Mouse (Mus musculus): ENCODE data around the gene AC124502.3.
A peak's percentile ranks its signal among the peaks of the same experiment; 100 is the strongest.
"Not testable (repeated sequence)": the region's sequence is repeated elsewhere in the genome, so short reads cannot be mapped to it uniquely, and the experiment has no call there.

Gene AC124502.3

DNA sequence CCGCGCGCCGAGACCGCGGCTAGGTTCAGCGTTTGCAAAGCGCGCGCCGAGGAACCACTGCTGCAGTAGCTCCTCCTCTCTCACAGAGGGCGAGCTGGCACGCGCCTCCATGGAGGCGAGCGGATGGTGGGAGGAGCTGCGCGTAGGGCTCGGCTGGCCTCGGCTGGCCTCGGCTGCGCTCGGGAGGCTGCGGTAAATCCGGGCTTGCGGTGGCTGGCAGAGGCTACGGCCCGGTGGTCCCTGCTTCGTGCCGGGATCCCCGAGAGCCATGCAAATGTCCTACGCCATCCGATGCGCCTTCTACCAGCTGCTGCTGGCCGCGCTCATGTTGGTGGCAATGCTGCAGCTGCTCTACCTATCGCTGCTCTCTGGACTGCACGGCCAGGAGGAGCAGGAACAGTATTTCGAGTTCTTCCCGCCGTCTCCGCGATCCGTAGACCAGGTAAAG, at the start of gene AC124502.3, which contains the start of gene B4gat1:
Gene AC124502.3, plus strand, starts transcription at position 183 of the 448 bp plus-strand sequence.
Gene B4gat1, plus strand, starts transcription at position 118 of the 448 bp plus-strand sequence.
- no peak for DNase-seq (ENCODE audit: extremely low read depth, low read depth, low spot score)

DNA sequence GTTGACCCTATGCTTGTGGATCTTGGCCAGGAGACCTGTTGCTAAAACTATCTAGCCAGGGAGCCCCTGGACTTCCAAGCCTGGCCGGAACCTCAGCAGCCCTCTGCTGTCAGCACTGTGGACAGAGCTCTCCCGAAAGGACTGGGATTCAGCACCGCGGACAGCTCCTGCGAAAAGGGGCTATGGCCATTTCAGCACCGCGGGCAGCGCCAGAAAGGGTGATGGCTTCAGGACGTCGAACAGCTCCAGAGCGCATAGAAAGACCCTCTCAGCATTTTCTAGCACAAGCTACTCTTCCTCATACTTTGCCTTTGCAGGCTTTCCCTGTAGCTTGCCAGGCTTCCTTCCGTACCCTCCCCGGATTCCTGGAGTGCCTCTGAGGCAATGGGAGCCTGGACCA, 49.7 kb upstream of the AC124502.3 start:
- no peak for DNase-seq (ENCODE audit: extremely low read depth, low read depth, low spot score)

DNA sequence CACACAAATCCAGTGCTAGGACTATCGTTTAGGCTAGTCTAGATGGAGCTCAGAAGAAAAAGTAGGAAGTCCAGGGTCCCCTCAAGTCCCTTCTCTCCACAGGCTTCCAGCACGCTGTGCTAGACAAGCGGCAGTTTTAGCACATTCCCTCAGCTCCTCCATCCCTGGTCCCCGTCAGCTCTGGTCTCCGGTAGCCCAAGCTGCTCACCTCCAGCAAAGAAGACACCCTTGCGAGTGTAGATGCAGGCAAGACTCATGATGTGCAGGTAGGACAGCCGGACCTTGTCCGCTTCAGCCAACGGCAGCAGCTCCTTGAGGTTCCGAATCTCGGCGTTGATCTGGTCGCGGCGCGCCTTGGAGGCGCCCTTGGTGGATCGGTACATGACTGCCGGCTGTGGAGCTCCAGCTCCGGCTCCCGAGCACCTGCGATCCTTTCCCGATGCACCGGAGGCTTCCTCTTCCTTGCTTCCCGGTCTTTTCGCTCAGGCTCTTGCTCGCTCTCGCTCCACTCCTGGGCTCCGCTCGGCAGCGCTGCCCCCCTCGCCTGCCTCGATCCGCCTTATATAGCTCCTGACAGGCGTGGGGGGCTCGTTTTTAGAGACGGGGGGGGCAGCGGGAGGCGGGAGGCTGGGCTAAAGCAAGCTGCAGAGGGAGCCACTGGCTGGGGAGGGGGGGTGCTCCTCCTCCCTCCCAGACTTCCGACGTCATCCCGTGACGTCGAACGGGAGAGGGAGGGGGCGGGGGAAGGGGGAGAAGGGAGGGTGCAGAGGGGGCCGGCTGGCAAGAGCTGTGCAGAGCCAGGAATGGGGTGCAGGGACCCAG, 49.0 kb upstream of the AC124502.3 start:
- DNase-seq (ENCODE audit: extremely low read depth, low read depth, low spot score) = no peak

DNA sequence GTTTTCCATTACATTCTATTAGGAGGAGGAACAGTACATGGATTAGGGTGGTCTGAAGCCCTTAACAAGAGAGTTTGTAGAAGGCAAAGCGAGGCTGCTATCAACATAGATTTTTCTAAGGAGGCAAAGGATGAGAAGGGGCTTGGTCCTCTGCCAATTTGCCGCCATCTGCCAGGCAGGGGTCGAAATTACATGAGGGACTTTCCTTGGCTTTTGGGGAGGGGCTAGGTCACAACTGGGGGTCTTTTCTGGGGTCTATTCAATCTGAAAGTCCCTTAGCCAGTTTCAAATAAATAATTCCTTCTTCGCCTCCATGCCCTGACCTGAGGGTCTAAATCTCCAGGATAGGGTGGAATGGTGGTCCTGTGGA, 48.5 kb upstream of the AC124502.3 start, which contains the start of gene Npas4:
Gene Npas4, minus strand, starts transcription at position 61 of the 370 bp plus-strand sequence.
- no peak for DNase-seq (ENCODE audit: extremely low read depth, low read depth, low spot score)

DNA sequence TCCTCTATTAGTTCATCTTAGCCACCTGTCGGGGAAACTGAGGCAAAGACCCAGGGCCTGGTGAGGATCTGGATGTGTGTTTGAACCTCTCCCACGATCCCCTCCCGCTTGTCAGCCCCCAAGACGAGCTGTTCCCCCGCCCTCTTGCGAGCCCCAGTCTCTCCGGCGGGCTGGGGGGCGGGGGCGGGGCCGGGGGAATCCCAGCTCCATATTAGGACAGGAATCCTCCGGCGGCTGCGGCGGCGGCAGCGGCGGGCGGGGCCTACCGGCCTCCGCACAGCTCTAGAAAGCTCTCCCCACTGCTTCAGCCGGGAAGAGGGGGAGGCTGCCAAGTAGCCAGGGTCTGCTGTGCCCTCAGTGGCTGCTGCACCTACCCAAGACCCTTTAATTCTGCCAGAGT, 48.0 kb upstream of the AC124502.3 start:
- no peak for DNase-seq (ENCODE audit: extremely low read depth, low read depth, low spot score)

DNA sequence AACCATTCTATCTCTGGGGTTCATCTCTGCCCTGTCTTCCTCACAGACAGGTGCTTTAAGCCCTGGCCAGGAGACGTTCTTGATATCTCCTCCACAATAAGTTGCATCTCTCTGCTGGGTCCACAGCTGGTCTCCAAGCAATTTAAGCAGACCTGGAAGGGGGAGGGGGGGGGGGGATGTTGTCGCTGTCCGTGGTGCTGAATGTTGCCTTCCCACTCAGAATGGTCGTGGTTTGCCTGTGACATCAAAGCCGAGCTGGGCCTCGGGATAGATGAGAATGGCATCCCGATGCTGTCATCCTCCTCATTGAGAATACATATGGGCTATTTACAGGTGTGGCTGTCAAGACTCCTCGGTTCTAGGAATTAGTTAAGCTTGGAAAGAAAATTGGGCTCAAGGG, 46.3 kb upstream of the AC124502.3 start:
- DNase-seq (ENCODE audit: extremely low read depth, low read depth, low spot score) = no peak

DNA sequence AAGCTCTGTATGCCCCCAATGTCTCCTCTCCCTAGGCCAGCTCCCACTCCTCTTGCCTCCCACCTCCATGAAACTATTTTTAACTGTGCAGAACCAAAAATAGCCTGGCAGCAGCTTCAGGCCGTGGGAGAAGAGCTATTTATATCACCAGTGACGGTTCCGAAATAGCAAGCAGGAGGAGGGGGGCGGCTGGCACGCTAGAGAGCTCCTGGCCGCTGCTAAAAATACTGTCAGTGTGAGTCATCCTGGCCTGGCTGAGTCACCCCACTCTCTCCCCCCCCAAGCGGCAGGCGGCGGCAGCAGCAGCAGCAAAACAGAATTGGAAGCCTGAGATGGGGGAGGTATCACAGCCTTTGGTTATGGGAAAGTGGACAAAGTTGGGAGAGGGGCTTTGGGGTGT, 45.8 kb upstream of the AC124502.3 start:
- DNase-seq (ENCODE audit: extremely low read depth, low read depth, low spot score) = no peak

DNA sequence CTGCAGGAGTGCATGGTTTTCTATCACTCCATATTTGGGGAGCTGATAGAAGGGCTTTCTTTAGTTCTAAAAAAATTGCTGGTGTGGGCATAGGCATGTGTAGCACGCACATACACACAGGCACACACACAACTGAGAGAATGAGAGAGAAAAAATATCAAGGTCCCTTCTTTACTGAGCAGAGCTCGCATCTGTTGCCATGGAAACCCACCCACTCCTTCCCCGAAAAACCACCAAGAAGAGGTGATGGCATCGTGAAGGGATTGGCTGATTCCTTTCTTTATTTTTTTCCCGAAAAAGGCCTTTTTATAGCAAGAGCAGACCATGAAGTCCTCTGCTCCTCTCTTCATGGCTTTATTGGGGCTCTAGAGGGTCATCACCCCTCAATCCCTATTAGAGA, 44.6 kb upstream of the AC124502.3 start:
- no peak for DNase-seq (ENCODE audit: extremely low read depth, low read depth, low spot score)

DNA sequence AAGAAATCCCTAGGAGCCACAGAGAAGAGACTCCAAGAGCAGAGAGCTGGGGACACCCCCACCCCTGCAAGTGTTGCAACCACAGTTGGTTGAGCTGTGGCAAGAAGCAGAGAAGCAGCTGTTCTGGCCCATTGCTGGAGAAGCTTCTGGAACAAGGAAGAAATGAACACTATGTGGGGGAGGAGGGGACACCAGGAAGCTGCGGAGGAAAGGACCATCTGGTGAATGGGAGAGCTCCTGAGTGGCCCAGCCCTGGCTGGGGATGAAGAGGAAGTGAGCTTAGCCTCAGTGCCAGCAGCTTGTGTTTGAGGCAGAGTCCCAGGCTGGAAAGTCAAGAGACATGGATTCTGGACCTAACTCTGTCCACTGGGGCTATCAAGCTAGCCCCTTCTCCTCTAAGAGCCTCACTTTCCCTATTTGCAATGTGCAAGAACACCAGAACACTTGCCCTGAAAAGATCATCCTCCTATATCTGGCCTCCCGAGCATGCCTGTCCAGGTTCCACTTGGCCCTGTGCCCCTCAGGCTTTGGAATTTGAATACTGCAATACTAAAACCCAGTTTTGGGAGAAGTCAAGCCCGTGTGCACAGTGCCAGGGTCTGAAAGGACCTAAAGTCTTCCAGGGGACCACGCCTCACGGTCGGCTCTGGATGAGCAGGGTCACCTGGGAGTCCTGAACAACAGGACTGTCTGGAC, 39.1 kb upstream of the AC124502.3 start:
- no peak for DNase-seq (ENCODE audit: extremely low read depth, low read depth, low spot score)

DNA sequence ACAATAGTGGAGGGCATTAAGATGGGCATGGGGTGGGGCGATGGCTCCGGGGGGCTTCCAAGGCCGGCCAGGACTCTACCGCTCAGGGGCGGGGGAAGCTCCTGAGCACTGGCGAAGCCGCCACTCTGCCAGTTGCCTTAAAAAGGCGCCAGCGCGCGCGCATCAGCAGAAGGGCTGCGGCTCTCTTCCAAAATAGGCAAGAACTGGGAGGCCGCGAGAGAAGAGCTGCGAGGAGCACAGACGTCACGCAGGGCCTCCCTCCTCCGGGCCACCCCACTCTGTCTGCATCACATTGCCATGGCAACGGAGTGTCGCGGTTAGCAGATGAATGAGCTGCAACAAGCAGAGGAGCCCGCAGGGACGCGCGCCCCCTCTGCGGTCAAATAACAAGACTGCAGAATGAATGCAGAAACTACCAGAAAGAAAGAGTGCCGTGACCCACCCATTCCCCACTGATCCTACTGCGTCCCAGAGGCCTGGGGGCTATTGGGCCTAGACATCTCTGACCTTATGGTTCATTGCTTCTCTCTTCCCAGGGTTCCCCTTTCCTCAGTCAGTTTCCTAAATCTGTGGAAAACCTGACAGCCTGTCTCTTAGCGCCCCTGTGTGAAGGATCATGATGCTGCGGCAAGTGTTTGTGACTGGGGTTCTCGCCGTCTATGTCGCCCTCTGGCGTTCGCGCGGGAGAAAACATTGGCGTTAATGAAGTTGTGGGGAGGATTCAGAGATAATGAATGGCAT, 36.9 kb upstream of the AC124502.3 start:
- DNase-seq (ENCODE audit: extremely low read depth, low read depth, low spot score) = no peak

DNA sequence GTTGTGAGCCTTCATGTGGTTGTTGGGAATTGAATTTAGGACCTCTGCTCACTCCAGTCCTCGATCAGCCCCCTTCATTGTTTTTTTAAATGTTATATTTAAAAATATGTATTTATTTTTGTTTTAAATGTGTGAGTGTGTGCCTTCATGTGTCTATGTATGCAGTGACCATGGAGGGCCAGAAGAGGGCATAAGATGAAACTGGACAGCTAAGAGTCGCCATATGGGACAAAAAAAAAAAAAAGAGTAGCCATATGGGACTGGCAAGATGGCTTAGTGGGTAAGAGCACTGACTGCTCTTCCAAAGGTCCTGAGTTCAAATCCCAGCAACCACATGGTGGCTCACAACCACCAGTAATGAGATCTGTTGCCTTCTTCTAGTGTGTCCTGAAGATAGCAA, 35.0 kb upstream of the AC124502.3 start:
- DNase-seq (ENCODE audit: extremely low read depth, low read depth, low spot score) = not testable (repeated sequence)

DNA sequence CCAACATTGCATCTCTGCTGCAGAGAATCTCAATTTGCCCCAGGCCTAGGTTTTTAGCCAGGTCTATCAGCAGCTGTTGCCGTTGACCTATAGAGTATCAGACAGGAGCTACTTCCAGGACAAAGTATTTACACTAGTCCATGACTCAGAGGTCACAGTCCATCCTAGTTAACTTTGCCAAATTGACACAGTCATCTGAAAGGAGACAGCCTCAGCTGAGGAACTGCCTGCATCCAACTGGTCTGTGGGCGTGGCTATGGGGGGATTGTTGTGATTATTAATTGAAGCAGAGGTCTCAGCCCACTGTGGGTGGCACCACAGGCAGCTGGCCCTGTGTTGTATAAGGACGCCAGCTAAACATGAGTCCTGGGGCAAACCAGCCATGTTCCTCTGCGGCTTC, 33.8 kb upstream of the AC124502.3 start:
- DNase-seq (ENCODE audit: extremely low read depth, low read depth, low spot score) = no peak

DNA sequence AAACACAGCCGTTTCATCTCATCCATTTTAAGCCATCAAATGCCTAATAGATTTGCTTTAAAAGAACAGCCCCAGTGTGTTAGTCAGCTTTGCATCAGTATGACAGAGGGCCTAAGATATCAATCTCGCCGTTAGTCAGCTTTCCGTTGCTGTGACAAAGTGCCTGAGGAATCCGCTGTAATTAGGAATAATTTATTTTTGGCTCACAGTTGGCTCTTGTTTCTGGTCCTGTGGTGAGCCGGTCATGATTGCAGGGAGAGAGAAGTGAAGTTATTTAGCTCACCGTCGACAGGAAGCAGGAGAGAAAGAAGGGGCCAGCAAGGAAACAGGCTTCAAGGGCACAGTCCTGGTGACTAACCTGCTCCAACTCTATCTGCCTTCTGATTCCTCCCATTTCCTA, 25.6 kb upstream of the AC124502.3 start:
- DNase-seq (ENCODE audit: extremely low read depth, low read depth, low spot score) = no peak

DNA sequence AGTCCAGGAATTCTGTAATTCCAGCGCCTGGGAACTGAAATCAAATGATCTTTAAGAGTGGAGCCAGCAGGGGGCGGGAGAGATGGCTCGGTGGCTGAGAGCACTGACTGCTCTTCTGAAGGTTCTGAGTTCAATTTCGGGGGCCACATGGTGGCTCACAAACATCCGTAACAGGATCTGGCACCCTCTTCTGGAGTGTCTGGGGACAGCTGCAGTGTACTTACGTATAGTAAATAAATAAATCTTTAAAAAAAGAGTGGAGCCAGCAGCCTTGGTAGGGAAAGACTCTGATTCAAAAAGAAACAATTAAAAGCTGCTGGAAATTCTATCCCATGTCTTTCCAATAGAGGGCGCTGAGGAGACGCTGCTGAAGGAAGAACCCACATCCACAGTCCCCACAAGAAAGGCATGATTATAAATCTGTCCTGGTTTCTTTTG, 23.7 kb upstream of the AC124502.3 start:
- DNase-seq (ENCODE audit: extremely low read depth, low read depth, low spot score) = no peak

DNA sequence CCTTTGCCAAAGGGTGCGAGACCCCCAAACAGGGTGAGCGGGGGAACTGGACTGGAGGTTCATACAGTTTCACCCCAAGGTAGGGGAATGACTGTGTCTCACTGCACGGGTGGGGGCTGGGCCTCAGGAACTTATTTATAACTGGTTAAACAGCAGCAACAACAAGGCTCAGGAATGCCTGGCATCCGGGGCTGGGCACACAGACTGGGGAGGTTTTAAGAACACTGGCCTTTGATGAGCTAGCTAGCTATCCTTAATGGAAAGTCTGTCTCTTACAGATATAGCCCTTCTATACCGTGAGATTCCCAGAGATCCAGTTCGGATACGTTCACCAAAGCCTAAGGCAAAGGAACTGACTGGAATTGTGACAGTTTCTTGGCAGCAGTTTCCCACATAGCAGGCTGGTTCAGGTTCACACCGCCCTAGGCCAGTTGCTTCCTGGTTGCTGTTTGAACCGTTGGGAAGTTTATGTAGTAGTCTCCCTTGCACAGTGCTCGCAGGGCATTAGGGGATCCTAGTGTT, 22.4 kb upstream of the AC124502.3 start:
- DNase-seq (ENCODE audit: extremely low read depth, low read depth, low spot score) = peak; percentile 91

DNA sequence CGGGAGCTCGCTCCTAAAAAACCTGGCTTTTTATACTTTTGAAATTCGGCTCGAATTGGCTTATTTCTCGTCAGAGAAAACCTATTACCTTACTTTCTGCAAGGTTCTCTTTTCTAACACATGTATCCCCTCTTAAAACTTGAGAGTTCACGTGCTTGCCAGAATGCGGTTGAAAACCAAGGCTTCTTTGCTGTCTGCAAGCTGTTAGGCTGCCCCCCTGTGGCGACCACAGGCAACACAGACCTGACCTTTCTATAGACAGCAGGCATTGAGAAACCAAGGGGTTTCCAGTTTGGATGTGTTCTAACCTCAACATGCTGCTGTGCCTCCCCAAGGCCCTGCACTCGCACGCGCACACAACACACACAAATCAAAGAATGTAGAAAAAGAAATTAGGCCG, 21.9 kb upstream of the AC124502.3 start:
- no peak for DNase-seq (ENCODE audit: extremely low read depth, low read depth, low spot score)

DNA sequence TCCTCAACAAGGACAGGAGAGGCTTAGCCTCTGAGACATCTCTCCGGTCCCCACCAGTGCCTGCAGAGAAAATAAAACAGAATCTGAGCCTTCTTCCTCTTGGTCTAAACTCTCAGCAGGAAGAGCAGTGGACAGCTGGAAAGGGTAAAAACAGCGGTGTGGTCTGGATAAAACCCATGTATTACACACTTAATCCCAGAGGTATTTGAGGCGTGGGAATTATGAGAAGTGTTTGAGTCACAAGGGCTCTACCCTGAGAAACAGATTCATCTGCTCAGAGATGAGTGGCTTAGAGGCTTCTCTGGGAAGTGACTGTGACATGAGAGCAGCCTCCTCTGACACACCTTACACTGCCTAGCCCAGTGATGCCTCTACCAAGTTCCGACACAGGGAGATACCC, 21.1 kb upstream of the AC124502.3 start:
- DNase-seq (ENCODE audit: extremely low read depth, low read depth, low spot score) = no peak

DNA sequence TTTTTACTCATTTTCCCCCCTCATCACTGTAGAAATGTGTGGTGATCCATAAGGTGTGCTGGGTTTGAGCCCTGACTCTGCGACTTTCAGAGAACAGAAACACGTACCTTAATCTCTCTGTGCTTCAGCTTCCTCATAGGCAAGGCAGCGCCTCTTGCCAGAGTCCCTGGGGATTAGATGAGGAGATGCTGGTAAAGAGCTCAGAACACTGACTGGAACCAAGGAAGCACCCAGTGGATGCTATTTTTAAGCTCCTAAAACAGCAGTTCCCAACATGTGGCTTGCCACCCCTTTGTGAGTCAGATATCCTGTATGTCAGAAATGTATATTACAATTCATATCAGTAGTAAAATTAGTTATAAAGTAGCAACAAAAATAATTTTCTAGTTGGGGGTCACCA, 20.5 kb upstream of the AC124502.3 start:
- no peak for DNase-seq (ENCODE audit: extremely low read depth, low read depth, low spot score)

DNA sequence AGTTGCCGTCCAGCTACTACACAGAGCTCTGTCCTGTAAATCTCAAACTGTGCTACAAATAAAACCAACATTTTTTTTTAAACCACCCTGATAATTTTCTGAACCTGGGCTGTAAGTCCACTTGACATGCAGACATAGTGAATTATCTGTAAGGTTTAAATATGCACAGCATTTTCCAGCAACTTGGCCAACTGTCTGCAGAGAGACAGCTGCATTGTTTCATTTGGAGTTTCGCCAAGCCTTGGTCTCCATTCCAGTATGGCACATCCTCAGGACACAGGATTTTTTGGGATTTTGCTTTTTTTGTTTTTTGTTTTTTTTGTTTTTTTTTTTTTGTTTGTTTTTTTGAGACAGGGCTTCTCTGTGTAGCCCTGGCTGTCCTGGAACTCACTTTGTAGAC, 17.3 kb upstream of the AC124502.3 start:
- no peak for DNase-seq (ENCODE audit: extremely low read depth, low read depth, low spot score)

DNA sequence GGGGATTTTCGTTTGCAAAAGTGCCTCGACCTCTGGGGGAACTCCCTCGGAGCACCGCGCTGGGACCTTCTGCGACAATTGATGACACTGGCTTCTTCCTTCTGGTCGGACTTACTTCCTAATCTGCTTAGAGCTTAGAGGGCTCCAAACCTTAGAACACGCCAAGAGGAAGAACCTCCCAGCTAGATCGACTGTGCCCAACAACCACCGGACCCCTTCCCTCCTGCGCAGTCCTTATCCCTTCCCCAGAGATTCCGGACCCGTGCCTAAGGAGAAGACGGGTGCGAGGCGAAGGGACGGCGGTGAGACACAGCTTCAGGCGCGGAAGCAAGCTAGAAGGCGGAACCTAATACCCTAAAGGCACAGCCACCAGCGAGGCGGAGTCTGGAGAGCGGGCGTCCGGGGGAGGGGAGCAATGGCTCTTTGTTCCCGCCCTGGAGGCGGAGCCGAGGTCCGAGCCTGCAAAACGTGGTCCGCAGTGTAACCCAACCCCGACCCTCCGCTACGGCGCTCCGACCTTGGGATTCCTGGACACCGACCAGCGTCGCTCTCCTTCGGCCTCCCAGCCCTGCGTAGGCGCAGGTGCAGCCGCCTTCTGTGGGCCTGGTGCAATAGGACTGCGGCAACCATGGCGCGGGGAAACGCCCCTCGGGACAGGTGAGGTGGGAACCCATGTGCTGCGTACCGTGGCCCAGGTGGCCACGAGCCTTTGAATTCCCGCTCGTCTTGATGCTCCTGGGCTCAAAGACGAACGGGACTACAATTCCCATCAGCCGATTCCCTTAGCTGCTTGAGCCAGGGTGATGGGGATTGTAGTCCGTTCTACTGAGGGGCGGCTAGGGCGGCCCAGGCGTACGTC, 14.8 kb upstream of the AC124502.3 start, which contains the start of gene Slc29a2:
Gene Slc29a2, plus strand, starts transcription at position 240 of the 859 bp plus-strand sequence.
- DNase-seq (ENCODE audit: extremely low read depth, low read depth, low spot score) = no peak

Measured in fat pad, adult 2 months (tissue).